In the genomic region with DNA sequence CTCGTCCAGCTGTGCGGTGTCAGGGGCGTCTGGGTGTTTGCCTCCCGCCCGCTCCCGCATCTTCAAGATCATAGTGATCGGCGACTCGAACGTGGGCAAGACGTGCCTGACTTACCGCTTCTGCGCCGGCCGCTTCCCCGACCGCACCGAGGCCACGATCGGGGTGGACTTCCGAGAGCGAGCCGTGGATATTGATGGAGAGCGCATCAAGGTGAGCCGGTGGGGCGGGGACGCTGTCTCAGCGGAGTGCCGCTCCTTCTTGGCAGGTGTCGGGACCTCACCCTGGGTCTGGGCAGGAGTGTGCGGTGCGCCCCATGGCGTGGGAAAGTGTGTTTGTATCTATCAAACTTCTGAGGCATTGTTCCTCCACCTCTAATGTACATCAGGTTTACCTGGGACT, we compare ENCODE assay signal across 8 mouse cellular contexts. TPM values are rescaled to one million over a fixed set of nuclear protein-coding genes. Genes with fewer than 3 reads are reported as not detected.
DNase-seq lines count a peak whose midpoint lies in the region; ATAC-seq and TF ChIP-seq lines count a peak whose summit lies in the region.

No protein-coding gene starts in this region.

- H3K36me3 ChIP-seq in heart, adult 2 months (ENCODE audit: control insufficient read depth, insufficient read depth, low read length): no peaks in the 10 kb centered on the region
- H3K36me3 ChIP-seq in E14TG2a.4 (ENCODE audit: insufficient read depth, low read length): peaks cover 8% of the 10 kb centered on the region
- no peaks in the 10 kb centered on the region for H3K36me3 ChIP-seq in forebrain, postnatal 0 days (ENCODE audit: insufficient read depth)

- intact Hi-C loops in heart, adult 2 months (cut with DNase I): loop anchor here (5.0 to 10.0 kb wide), 2 partner anchors 78 to 760 kb away; a partner anchor contains a TSS
- intact Hi-C loops in heart, postnatal 36 days (cut with DNase I): loop anchor here (10.0 kb wide), 1 partner anchor 210 kb away; no protein-coding TSS in a partner anchor

- TF ChIP-seq CTCF in heart, adult 2 months (IDR thresholded peaks at IDR 0.05): no peak
- TF ChIP-seq CTCF in E14TG2a.4 (conservative IDR thresholded peaks at IDR 0.05; ENCODE audit: low read length): no peak
- no peak for TF ChIP-seq CTCF in forebrain, postnatal 0 days (IDR thresholded peaks at IDR 0.05; ENCODE audit: low read depth)

- no peaks in the 10 kb centered on the region; the same call in 1 of the 2 replicates for H3K4me1 ChIP-seq in heart, adult 2 months (ENCODE audit: control insufficient read depth, insufficient read depth, low read length)
- H3K4me1 ChIP-seq in E14TG2a.4 (replicated peaks; ENCODE audit: low read depth, low read length): peaks cover 22% of the 10 kb centered on the region
- H3K4me1 ChIP-seq in forebrain, postnatal 0 days (ENCODE audit: insufficient read depth): peaks cover 25% of the 10 kb centered on the region

- peak overlapping the region; percentile 93 for H3K4me3 ChIP-seq in heart, adult 2 months
- peak overlapping the region; percentile 96 for H3K4me3 ChIP-seq in E14TG2a.4 (replicated peaks; ENCODE audit: low read length)
- peak overlapping the region; percentile 90 for H3K4me3 ChIP-seq in forebrain, postnatal 0 days (ENCODE audit: low read depth, low read length)

- no peaks in the 10 kb centered on the region for H3K9me3 ChIP-seq in E14TG2a.4 (ENCODE audit: low read length)
- H3K9me3 ChIP-seq in forebrain, postnatal 0 days (ENCODE audit: low read length): no peaks in the 10 kb centered on the region

- H3K27me3 ChIP-seq in heart, adult 2 months (ENCODE audit: control insufficient read depth, insufficient read depth, low read length): no peaks in the 10 kb centered on the region
- peaks cover 6% of the 10 kb centered on the region; the same call in 1 of the 2 replicates for H3K27me3 ChIP-seq in E14TG2a.4 (ENCODE audit: insufficient read depth, low read length)
- no peaks in the 10 kb centered on the region for H3K27me3 ChIP-seq in forebrain, postnatal 0 days (ENCODE audit: insufficient read depth, low read length)

- no peak for TF ChIP-seq EP300 in heart, adult 2 months (IDR thresholded peaks at IDR 0.05; ENCODE audit: insufficient read depth, low read depth, low read length)

- ATAC-seq in forebrain, postnatal 0 days: peak; percentile 0
- peak; percentile 26; the same call in 1 of the 2 replicates for ATAC-seq in megakaryocyte, adult 5-6 weeks (ENCODE audit: poor library complexity, severe bottlenecking)

- peaks cover 5% of the 10 kb centered on the region; the same call in 1 of the 2 replicates for H3K79me2 ChIP-seq in heart, adult 2 months (replicated peaks; ENCODE audit: control insufficient read depth, insufficient read depth, low read length)

- H3K27ac ChIP-seq in heart, adult 2 months: peak overlapping the region; percentile 94
- H3K27ac ChIP-seq in forebrain, postnatal 0 days (ENCODE audit: low read depth, low read length): peak overlapping the region; percentile 92

- H3K4me2 ChIP-seq in forebrain, postnatal 0 days (ENCODE audit: low read depth): peak overlapping the region; percentile 79

- 0% methylated on average over 33 of the region's 33 CpGs for WGBS in heart, adult 2 months
- WGBS in forebrain, postnatal 0 days: 2% methylated on average over 33 of the region's 33 CpGs

- H3K9ac ChIP-seq in heart, adult 2 months (ENCODE audit: low read depth, low read length): peak overlapping the region; percentile 90
- H3K9ac ChIP-seq in forebrain, postnatal 0 days: peak overlapping the region; percentile 81

- no peak for TF ChIP-seq POLR2A in heart, adult 2 months (IDR thresholded peaks at IDR 0.05; ENCODE audit: insufficient read depth, low read depth, low read length)

- DNase-seq in heart, adult 2 months: no peak
- DNase-seq in heart, postnatal 36 days: no peak
- no peak for DNase-seq in forebrain, postnatal 0 days
- DNase-seq in thymus, postnatal 0 days (ENCODE audit: low spot score): no peak
- no peak for DNase-seq in spleen, postnatal 4 days (ENCODE audit: low spot score in 2 of 2)
- no peak for DNase-seq in layer of hippocampus, adult 11-12 months (ENCODE audit: low spot score)

RNA-seq across cellular contexts. Expression of a gene that starts 0.7 kb away (rescaled TPM):
- total RNA-seq in heart, adult 2 months (2021): 10 to 100 TPM in 1 of 2 experiments, 1 to 10 TPM in 1; 9.2 to 10.7 TPM
- 3.9 and 7.1 TPM in 2 replicates for polyA plus RNA-seq in heart, adult 2 months (2012; rRNA removed)
- 10 to 100 TPM; 10.8 to 11.5 TPM for total RNA-seq in heart, postnatal 36 days (2021)
- 41.0 and 47.9 TPM in 2 replicates for total RNA-seq in forebrain, postnatal 0 days (2014; rRNA removed)
- 31.3 and 32.8 TPM in 2 replicates for polyA plus RNA-seq in forebrain, postnatal 0 days (2015; fragmentation: Nextera tagmentation; extraction: Ambion mirVana)
- 17.5 and 20.0 TPM in 2 replicates for total RNA-seq in megakaryocyte, adult 5-6 weeks (2015)
- total RNA-seq in megakaryocyte, adult 5-6 weeks (2017): 15.8 and 16.2 TPM in 2 replicates
- 21.5 and 21.7 TPM in 2 replicates for polyA plus RNA-seq in thymus, postnatal 0 days (2015; fragmentation: Nextera tagmentation; extraction: Ambion mirVana)
